Mouse (Mus musculus) lung, postnatal 36 days (tissue): Measurements from ENCODE around the gene Selenop.

ENCODE experiments used
- DNase-seq: peaks from one replicate; pipeline ENCODE4 v3.0.0; 2022; ENCODE audit warnings: mixed read lengths

The Selenop gene

DNA sequence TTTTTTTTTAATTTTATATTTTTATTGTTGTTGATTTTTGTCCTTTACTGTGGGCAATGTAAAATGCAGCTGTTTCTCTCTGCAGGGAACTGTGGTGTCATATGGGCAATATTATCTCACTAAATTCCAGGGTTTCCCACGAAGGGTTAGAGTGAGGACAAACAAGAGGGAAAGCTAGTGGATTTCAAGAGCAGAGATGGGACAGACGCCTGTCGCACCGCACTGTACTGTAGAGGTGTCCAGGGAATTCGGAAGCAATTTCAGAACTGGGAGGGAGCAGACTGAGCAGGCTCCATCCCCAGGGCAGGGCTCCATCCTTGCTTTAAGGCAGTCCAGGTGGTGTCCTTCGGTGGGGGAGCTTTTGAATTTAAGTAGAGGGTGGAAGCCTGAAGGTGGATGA is 2.9 kb downstream of the Selenop start:
- peak; percentile 52 for DNase-seq

DNA sequence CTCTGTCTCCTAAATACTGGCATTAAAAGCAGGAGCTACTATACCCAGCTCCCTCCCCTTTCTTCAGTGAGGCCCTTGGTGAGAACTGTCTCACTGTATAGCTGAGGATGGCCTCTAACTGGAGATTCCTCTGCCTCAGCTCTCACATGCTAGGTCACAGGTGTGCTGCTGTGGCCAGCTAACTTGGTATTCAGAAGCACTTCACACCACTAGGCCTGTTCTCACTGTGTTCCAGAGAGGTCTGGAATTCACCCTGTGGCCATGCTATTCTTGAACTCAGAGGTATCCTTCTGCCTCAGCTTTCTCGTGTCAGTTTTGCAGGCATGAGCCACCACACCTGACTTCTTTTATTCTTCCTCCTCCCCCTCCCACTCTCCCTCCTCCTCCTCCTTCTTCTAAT is 4.8 kb downstream of the Selenop start:
- DNase-seq = no peak

DNA sequence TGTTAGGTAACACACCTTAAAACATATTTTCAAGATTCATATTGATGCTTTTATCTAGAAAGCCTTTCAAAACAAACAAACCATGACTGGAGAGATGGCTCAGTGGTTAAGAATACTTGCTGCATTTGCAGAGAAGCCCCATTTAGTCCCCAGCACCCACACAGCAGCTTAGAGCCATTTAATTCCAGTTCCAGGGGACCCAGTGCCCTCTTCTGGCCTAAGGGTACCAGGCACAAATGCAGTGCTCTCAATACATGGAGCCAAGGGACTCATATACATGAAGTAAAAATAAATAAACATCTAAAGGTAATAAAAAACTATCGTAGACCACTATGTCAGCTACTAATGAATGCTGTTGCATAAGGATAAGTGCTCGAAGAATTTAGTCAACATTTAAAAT is 9.0 kb downstream of the Selenop start:
- peak; percentile 53 for DNase-seq

DNA sequence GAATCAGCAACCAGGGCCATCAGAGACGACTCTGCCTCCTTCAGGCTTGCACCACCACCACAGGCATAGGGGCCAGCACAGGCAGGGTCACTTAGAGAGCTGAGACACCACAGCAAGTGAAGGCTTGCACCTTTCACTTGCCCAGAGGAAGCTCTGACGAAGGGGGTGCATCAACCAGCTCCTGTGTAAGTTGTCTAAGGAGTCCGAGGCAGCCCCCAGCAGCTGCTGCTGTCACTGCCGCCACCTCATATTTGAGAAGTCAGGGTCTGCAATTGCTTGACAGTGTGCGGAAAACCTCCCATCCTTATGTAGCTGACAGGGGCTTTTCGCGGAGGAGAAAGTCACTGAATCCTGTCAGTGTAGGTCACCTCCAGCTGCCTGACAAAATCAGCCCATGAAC is 10.9 kb downstream of the Selenop start:
- DNase-seq = no peak

DNA sequence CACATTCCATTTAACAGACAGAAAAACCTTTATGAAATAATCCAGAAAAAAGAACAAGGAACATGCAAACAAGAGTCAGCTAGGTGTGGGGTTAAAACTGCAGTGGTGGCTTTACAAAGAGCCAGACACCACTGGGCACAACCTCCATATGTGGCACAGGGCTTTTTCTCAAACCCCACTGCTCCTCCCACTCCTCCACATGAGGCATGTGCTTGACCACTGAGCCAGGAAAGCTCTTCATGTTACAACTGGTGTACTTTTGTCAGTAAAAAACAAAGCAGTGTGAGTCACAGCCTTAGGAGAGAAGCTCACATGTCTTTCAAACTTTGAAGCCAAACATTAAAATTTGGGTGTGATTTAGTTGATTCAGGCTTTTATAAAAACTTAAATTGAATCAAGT is 12.9 kb downstream of the Selenop start:
- DNase-seq = peak; percentile 43

DNA sequence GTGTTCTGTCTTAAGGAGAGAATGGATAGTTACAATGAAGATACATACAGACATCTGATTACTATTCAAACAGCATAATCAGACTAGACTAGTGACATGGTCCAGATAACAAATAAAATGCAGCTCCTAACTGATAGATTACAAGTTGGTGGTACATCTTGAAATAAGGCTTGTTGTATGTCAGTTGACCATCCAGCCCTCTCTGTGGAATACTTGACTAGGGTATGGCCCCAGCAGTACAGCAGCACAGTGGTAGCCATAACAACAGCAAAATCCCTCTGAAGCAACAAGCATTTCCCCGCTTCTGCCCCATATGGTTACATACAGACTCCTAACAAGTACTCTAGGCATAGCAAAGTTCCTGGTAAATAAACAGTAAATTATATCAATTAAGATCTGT is 13.4 kb downstream of the Selenop start:
- no peak for DNase-seq

DNA sequence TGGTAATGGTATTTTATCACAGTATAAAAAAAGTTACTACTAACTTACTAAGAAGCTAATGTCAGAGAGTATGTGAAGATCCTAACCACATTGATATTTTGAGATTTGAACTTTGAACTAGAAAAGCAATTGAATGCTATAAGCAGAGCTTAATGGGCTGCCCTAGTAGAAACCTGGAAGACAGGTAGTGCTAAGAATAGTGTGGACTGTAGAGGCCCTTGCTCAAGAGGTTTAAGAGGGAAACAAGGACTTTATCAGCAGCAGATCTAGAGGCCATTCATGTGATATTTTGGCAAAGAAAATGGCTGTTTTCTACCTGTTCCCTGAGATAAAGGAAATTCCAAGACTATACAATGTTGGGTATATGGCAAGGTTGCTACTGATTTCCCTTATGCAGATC is 17.7 kb downstream of the Selenop start:
- DNase-seq = peak; percentile 55

DNA sequence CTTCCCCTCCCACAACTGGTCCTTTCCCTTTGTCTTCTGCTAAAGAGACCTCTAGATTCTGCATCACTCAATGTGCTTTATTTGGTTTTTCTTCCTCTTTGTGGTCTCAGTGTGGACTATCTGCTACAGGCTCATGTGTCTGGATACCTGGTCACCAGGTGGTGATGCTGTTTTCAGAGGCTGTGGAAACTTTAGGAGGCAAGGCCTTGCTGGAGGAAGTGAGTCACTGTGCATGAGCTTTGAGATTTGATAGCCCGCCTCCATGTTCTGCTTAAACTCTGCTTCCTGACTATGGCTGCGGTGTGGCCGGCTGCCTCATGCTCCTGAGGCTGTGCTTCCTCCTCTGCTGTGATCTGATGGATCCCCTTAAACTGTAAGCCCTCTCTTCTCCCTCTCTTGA is 22.1 kb downstream of the Selenop start:
- no peak for DNase-seq

DNA sequence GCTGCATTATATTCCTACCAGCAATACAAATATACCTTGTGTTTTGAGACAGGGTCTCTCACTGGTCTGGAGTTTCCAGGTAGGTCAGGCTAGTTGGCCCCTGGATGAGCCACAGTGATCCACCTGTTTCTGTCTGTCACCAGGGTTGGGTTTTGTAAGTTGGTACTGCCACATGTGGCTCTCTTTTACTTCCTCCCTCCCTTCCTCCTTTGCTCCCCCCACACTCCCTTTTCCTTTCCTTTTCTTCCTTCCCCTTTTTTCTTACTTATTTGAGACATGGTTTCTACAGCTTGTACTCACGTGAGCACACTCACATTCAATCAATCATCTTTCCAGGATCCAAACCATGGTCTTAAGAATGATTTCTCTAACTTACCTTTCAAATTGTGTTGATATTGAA is 25.1 kb downstream of the Selenop start:
- no peak for DNase-seq

DNA sequence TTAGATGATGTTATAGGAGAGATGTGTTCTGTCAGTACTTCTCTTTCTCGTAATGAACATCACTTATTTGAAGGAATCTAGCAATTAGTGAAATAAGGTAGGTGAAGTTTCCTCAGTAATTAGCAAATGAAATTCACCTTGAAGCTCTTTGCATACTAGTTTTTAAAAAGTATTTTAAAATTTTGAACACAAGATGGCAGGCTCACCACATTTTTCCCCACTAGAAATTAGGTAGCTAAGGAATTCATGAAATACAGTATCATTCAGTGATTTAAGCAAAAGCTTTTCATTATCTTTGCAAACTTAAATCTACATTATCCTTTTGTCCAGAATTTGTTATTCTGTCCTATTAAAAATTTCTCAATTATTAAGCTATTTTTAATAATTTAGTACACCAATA is 27.6 kb downstream of the Selenop start:
- DNase-seq = no peak

DNA sequence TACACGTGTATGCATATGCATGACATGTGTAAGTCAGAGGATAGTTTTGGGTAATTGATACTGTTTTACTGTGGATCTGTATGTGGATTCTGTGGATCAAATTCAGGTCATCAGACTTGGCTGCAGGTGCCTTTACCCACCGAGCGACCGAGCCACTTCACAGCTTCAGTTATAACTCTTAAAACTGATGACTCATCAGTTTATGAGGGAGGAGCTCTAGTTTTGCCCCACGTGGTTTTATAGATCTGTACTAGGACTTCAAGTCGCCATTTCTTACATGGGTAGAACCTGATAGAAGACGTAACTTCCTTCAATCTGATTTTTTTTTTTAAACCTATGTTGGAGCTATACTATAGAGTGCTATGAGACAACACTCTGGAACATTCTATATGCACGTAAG is 29.3 kb downstream of the Selenop start:
- DNase-seq = no peak

DNA sequence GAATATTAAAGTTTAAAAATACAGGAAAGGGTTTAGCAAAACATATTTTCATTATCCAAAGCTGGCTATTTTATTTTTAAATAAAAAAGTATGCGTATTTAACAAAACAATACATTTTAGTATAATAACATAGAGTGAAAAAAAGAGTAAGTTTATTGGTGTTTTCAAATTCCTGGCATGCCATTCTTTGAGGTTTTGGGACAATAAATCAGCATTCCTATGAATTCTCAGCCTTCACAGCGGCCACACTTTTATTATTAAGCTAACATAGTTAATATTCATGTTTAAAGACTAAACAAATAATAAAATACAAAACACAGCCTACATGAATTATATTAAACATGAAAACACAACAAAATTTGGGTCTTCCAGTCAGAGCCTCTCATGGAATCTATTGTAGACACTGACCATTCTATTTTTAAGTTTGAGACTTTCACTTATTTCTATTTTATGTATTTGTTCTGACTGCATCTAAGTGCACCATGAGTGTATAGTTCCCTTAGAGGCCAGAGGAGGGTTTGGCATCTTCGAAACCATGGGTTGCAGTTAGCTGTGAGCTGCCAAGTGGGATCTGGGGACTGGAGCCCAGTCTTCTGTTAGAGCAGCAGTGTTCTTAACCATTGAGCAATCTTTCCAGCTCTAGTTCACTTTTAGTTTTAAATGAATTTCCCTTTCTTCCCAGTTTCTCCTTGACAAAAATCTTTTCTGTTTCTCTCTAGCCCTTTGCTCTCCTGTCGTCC is 32.2 kb downstream of the Selenop start:
- no peak for DNase-seq

DNA sequence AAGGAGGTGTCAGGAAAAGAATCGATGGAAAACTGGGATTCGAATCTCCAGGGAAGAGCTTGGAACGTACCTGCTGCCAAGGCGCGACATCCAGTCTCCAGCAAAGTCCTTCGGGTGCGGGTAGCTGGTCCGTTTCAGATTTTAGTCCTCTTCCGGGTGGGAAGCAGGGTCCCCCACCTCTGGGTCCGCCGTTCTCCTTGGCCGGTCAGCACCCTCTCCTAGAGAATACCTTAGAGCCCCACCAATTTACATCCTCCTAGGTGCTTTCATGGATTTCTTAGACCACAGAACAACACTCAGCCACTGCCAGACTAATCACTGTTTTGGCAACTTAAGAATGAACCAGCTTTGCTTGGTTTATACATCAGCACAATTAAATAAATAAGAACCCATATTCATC is 35.1 kb downstream of the Selenop start, which contains the start of gene Ccdc152:
TSS of gene Ccdc152 (minus strand) at position 101 of the 400 bp plus-strand sequence.
- DNase-seq = no peak

DNA sequence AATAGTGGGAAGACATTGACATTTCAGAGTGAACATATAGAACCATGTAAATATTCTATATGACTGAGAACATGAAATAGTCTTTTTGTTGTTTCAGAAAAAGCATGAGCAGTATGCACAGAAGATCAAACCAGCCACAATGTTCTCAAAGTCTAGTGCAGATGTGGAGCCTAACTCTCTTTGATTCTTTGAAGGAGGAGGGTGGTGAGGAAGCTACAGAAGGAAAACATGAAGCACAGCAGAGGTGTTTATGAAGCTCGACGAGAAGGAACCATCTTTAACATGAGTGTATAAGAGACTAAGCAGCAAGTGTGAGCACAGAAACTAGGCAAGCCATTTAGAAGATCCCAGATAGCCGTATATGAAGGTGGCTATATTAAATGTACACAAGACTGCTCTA is 41.5 kb downstream of the Selenop start:
- no peak for DNase-seq

DNA sequence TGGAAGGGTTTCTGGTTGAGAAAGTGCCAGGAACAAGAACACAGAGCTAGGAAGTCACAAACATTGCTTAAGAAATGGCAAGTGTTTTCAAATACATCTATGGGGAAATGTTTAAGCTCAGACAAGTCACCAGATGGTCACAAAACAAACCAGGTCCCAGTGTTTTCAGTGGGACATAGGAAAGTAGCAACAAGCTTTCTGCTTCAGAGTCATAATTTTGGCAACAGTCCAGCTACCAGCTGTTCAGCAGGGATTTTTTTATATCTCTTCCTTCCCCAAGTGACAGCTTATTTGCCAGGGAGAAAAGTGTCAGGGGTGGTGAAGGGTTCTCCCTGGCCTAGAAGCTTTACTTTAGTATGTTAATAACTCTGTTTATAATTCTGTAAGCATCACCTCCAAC is 44.6 kb downstream of the Selenop start:
- peak; percentile 45 for DNase-seq

DNA sequence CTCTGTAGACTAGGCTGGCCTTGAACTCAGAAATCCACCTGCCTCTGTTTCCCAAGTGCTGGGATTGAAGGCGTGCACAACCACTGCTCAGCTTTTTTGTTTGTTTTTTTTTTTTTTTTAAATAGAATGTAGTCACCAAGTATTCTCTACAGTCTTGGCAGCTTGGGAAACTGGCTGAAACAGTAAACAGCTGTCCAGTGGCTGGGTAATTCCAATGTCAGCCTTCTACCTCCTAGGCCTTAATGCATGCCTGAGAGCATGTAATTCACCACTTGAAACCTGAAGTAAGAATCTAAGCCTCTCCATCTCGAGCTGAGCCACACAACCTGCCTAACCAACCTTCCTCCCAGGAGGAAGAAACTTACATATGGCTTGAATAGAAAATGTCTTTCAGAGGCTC is 48.3 kb downstream of the Selenop start:
- DNase-seq = no peak

DNA sequence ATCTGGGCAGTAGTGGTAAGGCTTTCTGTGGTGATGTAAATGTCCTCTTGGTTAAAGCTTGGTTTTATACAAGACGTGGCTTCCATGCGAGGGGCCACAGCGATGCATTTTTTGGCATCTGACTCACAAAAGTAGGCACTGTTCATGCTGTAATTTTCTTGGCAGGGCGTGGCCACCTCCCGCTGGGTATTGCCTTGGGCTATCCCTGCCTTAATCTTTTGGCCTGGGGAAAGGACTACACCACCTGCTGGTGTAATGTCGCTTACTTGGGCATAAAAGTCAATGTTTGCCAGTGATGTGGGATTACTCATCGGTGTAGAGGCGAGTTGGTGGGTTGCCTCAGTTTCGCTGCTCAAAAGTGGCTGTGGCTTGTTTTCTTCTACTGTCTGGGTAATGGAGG is 51.6 kb downstream of the Selenop start:
- no peak for DNase-seq

DNA sequence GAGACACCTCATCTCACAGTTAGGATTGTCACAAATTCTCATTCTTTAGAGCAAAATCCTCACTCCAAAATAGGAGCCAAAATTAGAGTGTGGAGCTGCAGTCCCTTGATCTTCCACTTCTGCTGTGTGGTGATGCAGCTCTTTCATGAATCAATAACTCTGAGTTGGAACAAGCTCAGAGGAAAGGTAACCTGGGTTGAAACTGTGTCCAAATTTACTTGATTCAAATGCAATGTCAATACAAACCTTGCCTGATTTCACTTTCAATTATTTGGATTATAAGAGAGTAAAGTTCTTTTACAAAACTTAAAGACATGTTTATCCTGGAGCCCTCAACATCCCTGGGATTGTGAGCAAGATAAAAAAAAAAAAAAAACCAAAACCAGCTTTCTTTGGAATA is 54.7 kb downstream of the Selenop start:
- DNase-seq = no peak
